Mouse (Mus musculus) stomach, postnatal 0 days (tissue): Measurements from ENCODE around the gene Kcnh5. TPM values are rescaled to one million over a fixed set of nuclear protein-coding genes. Genes with fewer than 3 reads are reported as not detected.

Experiments
- ATAC-seq: fragments of 200-750 bp; cut with Nextera tagmentation; 2 replicates; pipeline ENCODE4 v1.8.0; 2017; ENCODE audit not compliant: low FRiP score, low TSS enrichment
- DNase-seq: peaks from one replicate; pipeline ENCODE4 v3.0.0-alpha.2; 2016; ENCODE audit warnings: low spot score
- H3K27ac ChIP-seq: fragments of 300-500 bp; sonication (generic); replicated peaks from 2 replicates; pipeline ENCODE4 v1.5.1; 2014; ENCODE audit warnings: mild to moderate bottlenecking, control low read depth
- H3K27me3 ChIP-seq: fragments of 300-500 bp; sonication (generic); 2 replicates; pipeline ENCODE4 v1.6.1; 2014; ENCODE audit warnings: low read length; ENCODE audit not compliant: control insufficient read depth, insufficient read depth
- H3K36me3 ChIP-seq: fragments of 300-500 bp; sonication (generic); 2 replicates; pipeline ENCODE4 v1.6.1; 2014; ENCODE audit warnings: low read length, mixed read lengths; ENCODE audit not compliant: control insufficient read depth, insufficient read depth
- H3K4me1 ChIP-seq: fragments of 300-500 bp; sonication (generic); replicated peaks from 2 replicates; pipeline ENCODE4 v1.6.1; 2014; ENCODE audit warnings: antibody characterized with exemption; ENCODE audit not compliant: control insufficient read depth, insufficient read depth
- H3K4me2 ChIP-seq: fragments of 300-500 bp; sonication (generic); replicated peaks from 2 replicates; pipeline ENCODE4 v1.6.1; 2014; ENCODE audit warnings: low read depth, mild to moderate bottlenecking, control low read depth, moderate library complexity
- H3K4me3 ChIP-seq: fragments of 300-500 bp; sonication (generic); 2 replicates; pipeline ENCODE4 v1.5.1; 2014; ENCODE audit warnings: low read depth, low read length, control low read depth
- H3K9ac ChIP-seq: fragments of 300-500 bp; sonication (generic); 2 replicates; pipeline ENCODE4 v1.6.1; 2014; ENCODE audit warnings: mild to moderate bottlenecking, low read length, control low read depth, mixed read lengths
- H3K9me3 ChIP-seq: fragments of 300-500 bp; sonication (generic); 2 replicates; pipeline ENCODE4 v1.6.1; 2016; ENCODE audit warnings: low read length; ENCODE audit not compliant: control insufficient read depth
- CTCF ChIP-seq: IDR thresholded peaks from 2 replicates; pipeline ENCODE4 v1.5.1; 2016; ENCODE audit warnings: antibody characterized with exemption, low read depth, mild to moderate bottlenecking, moderate library complexity
- EP300 ChIP-seq: optimal IDR thresholded peaks from 2 replicates; pipeline ENCODE3; 2016; ENCODE audit warnings: antibody characterized with exemption
- WGBS: fragments of 180-500 bp; shearing (Covaris S2); extraction: QIAGEN DNeasy Blood & Tissue Kit; methylation state at CpG from one replicate; pipeline ENCODE4 v1.1.7; 2014; 5-methylcytosine and 5-hydroxymethylcytosine counted together
- polyA plus RNA-seq: library from polyadenylated mRNA; unstranded; fragments of >200 nt; fragmentation: Nextera tagmentation; extraction: Ambion mirVana; gene quantifications from 2 replicates; pipeline ENCODE4 v1.2.1, GENCODE M21; 2015

Kcnh5 gene
- polyA plus RNA-seq, 1 experiment from 2014 or later: not detected

DNA sequence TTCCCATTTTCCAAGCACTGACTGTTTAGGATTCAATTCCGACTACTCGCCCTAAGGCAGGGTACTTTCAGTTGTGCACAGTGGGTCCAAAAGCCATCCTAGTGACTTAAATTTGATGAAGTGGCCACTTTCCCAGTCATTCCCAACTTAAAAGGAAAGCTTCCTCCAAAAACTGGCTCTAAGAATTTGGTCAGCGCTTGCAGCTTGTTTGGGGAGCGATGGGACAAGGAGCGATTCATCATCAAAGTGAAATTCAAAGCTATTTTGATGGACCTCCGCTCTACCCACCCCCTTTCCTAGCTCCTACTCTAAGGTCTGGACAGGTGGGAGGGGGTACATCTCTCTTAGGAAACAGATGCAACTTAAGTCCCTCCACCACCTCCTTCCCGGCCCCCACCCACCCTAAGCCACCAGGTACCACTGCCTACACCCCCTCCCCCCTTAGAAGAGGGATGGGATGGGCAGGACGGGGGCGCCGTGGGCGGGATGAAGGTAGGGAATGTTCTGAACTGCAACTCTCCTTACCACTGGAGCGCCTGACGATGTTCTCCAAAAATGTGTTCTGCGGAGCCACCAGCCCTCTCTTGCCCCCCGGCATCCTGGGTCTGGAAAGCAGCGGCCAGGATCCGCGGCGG is 1.1 kb downstream of the Kcnh5 start:
- Histone ChIP-seq H3K27me3 (peaks cover 2% of the 10 kb centered on the region; the same call in 1 of the 2 replicates), H3K4me1 (no peaks in the 10 kb centered on the region), H3K4me2 (peak overlapping the region; percentile 47), H3K36me3 (no peaks in the 10 kb centered on the region), H3K9me3 (no peaks in the 10 kb centered on the region), H3K4me3 (peak overlapping the region; percentile 27), H3K27ac (no peak overlapping the region), H3K9ac (no peak overlapping the region)
- no peak for DNase-seq
- no peak for TF ChIP-seq EP300
- TF ChIP-seq CTCF: no peak
- WGBS: 5% methylated on average over 19 of the region's 19 CpGs
- no peak for ATAC-seq

DNA sequence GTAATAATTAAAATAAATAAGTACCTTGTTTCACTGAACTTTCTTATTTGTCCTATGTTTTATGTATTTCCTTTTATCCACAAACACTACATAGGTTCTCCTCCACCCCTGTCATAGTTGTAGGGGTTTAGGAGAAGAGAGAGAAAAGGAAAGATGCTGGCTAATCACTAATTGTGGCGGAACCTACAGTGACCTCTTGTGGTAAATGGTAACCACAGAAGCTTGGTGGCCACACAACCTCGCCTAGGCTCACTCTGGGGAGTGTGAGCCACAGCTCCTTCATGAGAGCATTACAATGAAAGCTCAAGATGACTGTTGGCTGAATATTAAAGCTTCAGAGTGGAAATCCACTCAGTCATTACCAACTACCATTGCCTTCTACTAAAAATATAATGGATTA is 6.2 kb downstream of the Kcnh5 start:
- Histone ChIP-seq H3K9me3 (no peaks in the 10 kb centered on the region), H3K27ac (no peak overlapping the region), H3K4me2 (no peak overlapping the region), H3K27me3 (no peaks in the 10 kb centered on the region), H3K9ac (no peak overlapping the region), H3K4me1 (no peaks in the 10 kb centered on the region), H3K36me3 (no peaks in the 10 kb centered on the region), H3K4me3 (no peak overlapping the region)
- no peak for DNase-seq
- TF ChIP-seq CTCF (peak; percentile 69), EP300 (no peak)
- no peak for ATAC-seq
- WGBS: 29% methylated on average over 2 of the region's 2 CpGs

- WGBS: 81% methylated on average over 2 of the region's 2 CpGs
- Histone ChIP-seq H3K4me2 (no peak overlapping the region), H3K4me3 (no peak overlapping the region), H3K9me3 (no peaks in the 10 kb centered on the region), H3K27me3 (no peaks in the 10 kb centered on the region), H3K9ac (no peak overlapping the region), H3K27ac (no peak overlapping the region), H3K36me3 (no peaks in the 10 kb centered on the region), H3K4me1 (no peaks in the 10 kb centered on the region)
- DNase-seq (no peak), ATAC-seq (no peak)
- TF ChIP-seq EP300 (no peak), CTCF (no peak)
Observed at GRCm38 (mm10) chr12:75153076-75153568, 24.0 kb downstream of the Kcnh5 start.

DNA sequence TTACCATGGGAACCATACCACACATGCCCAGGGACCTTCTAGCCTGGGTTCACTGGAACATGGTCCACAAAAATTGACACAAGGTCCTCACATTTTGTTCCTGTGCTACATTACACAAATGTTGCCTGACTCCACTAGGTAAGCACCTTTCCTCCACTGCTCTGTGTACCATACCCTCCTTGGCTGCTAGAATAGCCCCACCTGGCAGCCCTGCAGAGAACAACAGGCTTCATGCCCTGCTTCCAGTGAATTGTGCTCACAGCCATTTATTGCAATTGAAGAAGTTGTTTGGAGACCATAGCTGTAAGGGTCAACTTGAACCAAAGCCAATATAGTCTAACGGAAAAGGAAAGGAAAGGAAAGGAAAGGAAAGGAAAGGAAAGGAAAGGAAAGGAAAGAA is 37.3 kb downstream of the Kcnh5 start:
- Histone ChIP-seq H3K9me3 (no peaks in the 10 kb centered on the region), H3K27me3 (no peaks in the 10 kb centered on the region), H3K27ac (no peak overlapping the region), H3K9ac (no peak overlapping the region), H3K4me1 (no peaks in the 10 kb centered on the region), H3K4me3 (no peak overlapping the region), H3K4me2 (no peak overlapping the region), H3K36me3 (no peaks in the 10 kb centered on the region)
- DNase-seq (no peak), ATAC-seq (no peak)
- 75% methylated on average over 1 of the region's 1 CpGs for WGBS
- peak; percentile 44 for TF ChIP-seq CTCF
- TF ChIP-seq EP300: no peak

DNA sequence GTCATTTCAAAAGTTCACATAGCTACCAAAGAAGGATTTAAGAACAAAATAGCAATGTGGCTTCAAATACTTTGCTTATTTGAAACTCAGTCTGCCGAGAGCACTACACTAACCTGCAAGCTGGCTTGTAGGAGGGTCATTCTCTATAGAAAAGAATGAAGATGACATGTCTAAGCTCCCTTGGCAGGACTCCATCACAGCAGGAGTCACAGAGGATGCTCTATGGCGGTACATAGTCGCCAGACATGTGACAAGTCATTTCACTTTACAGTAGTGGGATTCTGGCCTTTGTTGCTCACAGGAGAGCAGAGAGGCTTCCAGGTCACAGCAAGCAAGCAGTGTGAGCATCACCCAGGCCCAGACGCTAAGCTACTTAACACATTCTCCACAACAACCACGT is 85.2 kb downstream of the Kcnh5 start:
- ATAC-seq (no peak), DNase-seq (no peak)
- Histone ChIP-seq H3K9ac (no peak overlapping the region), H3K27ac (no peak overlapping the region), H3K36me3 (no peaks in the 10 kb centered on the region), H3K9me3 (no peaks in the 10 kb centered on the region), H3K27me3 (no peaks in the 10 kb centered on the region), H3K4me2 (no peak overlapping the region), H3K4me1 (no peaks in the 10 kb centered on the region), H3K4me3 (no peak overlapping the region)
- 73% methylated on average over 5 of the region's 5 CpGs for WGBS
- TF ChIP-seq CTCF (no peak), EP300 (no peak)

DNA sequence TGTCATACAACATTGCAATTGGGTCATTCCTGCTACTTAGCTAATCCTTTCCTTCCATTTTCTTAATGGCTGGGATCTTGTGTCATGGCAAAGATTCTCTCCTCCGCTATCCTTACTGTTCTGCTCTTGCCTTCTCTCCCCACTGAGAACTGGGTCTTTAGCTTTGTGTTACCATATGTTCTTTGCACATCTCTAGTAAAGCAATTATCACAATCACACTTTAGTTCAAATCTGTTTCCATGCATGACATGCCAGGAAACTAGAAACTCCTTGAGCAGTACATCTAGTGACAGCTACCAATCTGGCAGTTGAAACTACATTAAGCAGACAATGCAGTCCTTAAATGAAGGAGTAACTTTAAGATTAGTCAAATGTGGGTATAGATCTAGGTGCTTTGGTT is 86.2 kb downstream of the Kcnh5 start:
- TF ChIP-seq EP300 (no peak), CTCF (no peak)
- no peaks in the 10 kb centered on the region for H3K9me3 ChIP-seq
- H3K36me3 ChIP-seq: no peaks in the 10 kb centered on the region
- no peak overlapping the region for H3K9ac ChIP-seq
- no peak overlapping the region for H3K4me3 ChIP-seq
- H3K4me2 ChIP-seq: no peak overlapping the region
- H3K27me3 ChIP-seq: no peaks in the 10 kb centered on the region
- ATAC-seq (no peak), DNase-seq (no peak)
- no peaks in the 10 kb centered on the region for H3K4me1 ChIP-seq
- H3K27ac ChIP-seq: no peak overlapping the region
- 92% methylated on average over 1 of the region's 1 CpGs for WGBS
